ENCODE assay signal across 13 mouse cellular contexts in the genomic region with DNA sequence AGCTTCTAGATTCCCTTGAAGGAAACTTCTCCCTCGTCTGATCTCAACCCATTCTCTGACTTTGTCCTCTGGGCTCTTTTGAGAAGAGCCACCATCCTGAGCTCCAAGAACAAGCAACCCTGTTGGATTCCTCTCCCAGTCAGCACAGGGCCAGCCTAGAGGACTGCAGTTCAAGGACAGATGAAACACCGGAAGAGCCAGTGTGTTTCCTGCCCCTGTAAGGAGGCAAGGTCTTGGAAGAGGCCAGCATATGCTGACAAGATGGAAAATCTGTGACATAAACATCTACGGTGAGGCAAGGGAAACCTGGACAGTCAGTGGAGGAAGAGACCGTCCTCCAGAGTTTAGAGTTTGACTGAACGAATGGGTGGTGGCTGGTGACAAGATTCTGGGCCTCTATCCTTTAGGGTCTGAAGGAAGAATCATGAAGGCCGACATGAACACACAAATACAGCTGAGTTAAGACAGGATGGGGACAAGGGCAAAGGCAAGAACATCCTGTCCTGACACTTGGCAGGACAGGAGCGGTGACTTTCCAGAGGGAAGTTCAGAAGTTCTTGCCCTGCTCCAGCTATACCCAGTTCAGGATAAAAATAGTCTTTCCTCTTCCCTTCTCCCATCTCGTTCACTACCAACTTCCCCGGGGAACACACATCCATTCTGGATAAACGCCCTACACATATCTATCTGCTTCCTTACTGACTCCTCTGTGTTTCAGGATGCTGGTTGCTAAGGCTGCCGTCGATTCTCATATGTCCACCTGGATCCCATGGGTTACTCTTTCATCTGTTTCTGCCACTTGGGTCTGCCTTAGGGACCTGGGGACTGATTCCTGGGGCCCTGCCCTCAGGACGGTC. TPM values are rescaled to one million over a fixed set of nuclear protein-coding genes. Genes with fewer than 3 reads are reported as not detected.
DNase-seq lines count a peak whose midpoint lies in the region; ATAC-seq and TF ChIP-seq lines count a peak whose summit lies in the region.
"Had no signal": no experiment of that assay in that cellular context is flagged by ENCODE, and none has a peak within 500 bp of the region (broad histone marks: within the 10 kb centered on the region; RNA-seq: fewer than 3 reads in every experiment).

No protein-coding gene starts in this region.

- peak; percentile 52; the same call in 1 of the 2 replicates for TF ChIP-seq EP300 in liver, postnatal 0 days (IDR thresholded peaks at IDR 0.05; ENCODE audit: low read depth)

- ATAC-seq in lung, embryonic 14.5 days (ENCODE audit: insufficient read depth): no peak
- ATAC-seq in kidney, embryonic 15.5 days (replicated peaks; ENCODE audit: low FRiP score): no peak
- ATAC-seq in liver, postnatal 0 days: peak; percentile 66
- ATAC-seq: forebrain, postnatal 0 days had no signal

- no peaks in the 10 kb centered on the region for H3K27me3 ChIP-seq in lung, embryonic 14.5 days (ENCODE audit: insufficient read depth, low read length)
- no peaks in the 10 kb centered on the region for H3K27me3 ChIP-seq in kidney, embryonic 15.5 days
- no peaks in the 10 kb centered on the region for H3K27me3 ChIP-seq in liver, postnatal 0 days (ENCODE audit: insufficient read depth, low read length)
- H3K27me3 ChIP-seq: midbrain, embryonic 12.5 days had no signal

- TF ChIP-seq CTCF in lung, embryonic 14.5 days (IDR thresholded peaks at IDR 0.05; ENCODE audit: low read depth): no peak
- no peak for TF ChIP-seq CTCF in lung, adult 2 months (IDR thresholded peaks at IDR 0.05; ENCODE audit: insufficient read depth, low read length)
- no peak for TF ChIP-seq CTCF in liver, postnatal 0 days (IDR thresholded peaks at IDR 0.05; ENCODE audit: low read depth)

- no peaks in the 10 kb centered on the region for H3K9me3 ChIP-seq in lung, embryonic 14.5 days (ENCODE audit: low read depth, low read length)
- H3K9me3 ChIP-seq in kidney, embryonic 15.5 days (replicated peaks): no peaks in the 10 kb centered on the region
- no peaks in the 10 kb centered on the region for H3K9me3 ChIP-seq in liver, postnatal 0 days (ENCODE audit: low read length)
- H3K9me3 ChIP-seq: midbrain, embryonic 12.5 days had no signal

- intact Hi-C loops in heart, postnatal 10 days (cut with DNase I): no loop called here

- H3K4me2 ChIP-seq in lung, embryonic 14.5 days: no peak overlapping the region
- H3K4me2 ChIP-seq in kidney, embryonic 15.5 days: no peak overlapping the region
- no peak overlapping the region for H3K4me2 ChIP-seq in liver, postnatal 0 days (ENCODE audit: low read depth, low read length)
- H3K4me2 ChIP-seq: midbrain, embryonic 12.5 days had no signal

- WGBS in lung, embryonic 14.5 days: 67% methylated on average over 13 of the region's 13 CpGs
- WGBS in lung, adult 2 months: 46% methylated on average over 13 of the region's 13 CpGs
- 74% methylated on average over 13 of the region's 13 CpGs for WGBS in kidney, embryonic 15.5 days
- 73% methylated on average over 13 of the region's 13 CpGs for WGBS in liver, postnatal 0 days (ENCODE audit: insufficient replicate concordance)

- no peak overlapping the region for H3K4me3 ChIP-seq in lung, embryonic 14.5 days (ENCODE audit: low read depth, low read length)
- no peak overlapping the region for H3K4me3 ChIP-seq in lung, adult 2 months (replicated peaks; ENCODE audit: extremely low read depth, low read depth, low read length)
- no peak overlapping the region for H3K4me3 ChIP-seq in kidney, embryonic 15.5 days (replicated peaks)
- no peak overlapping the region for H3K4me3 ChIP-seq in liver, postnatal 0 days (ENCODE audit: low read depth, low read length)
- H3K4me3 ChIP-seq: midbrain, embryonic 12.5 days had no signal

- no peaks in the 10 kb centered on the region for H3K36me3 ChIP-seq in lung, embryonic 14.5 days (ENCODE audit: insufficient read depth)
- no peaks in the 10 kb centered on the region for H3K36me3 ChIP-seq in kidney, embryonic 15.5 days
- no peaks in the 10 kb centered on the region for H3K36me3 ChIP-seq in liver, postnatal 0 days (replicated peaks; ENCODE audit: insufficient read depth, low read length)
- H3K36me3 ChIP-seq: midbrain, embryonic 12.5 days had no signal

- H3K9ac ChIP-seq in lung, embryonic 14.5 days: no peak overlapping the region
- H3K9ac ChIP-seq in kidney, embryonic 15.5 days: no peak overlapping the region
- H3K9ac ChIP-seq in liver, postnatal 0 days (replicated peaks): no peak overlapping the region
- H3K9ac ChIP-seq: forebrain, postnatal 0 days; midbrain, embryonic 12.5 days had no signal

- no peak for TF ChIP-seq POLR2A in lung, adult 2 months (IDR thresholded peaks at IDR 0.05; ENCODE audit: borderline replicate concordance, extremely low read depth, low read depth, low read length)

- H3K27ac ChIP-seq in lung, embryonic 14.5 days (ENCODE audit: low read depth): peak overlapping the region; percentile 26; the same call in 1 of the 2 replicates
- peak overlapping the region; percentile 73 for H3K27ac ChIP-seq in kidney, embryonic 15.5 days
- H3K27ac ChIP-seq in liver, postnatal 0 days (ENCODE audit: low read depth): peak overlapping the region; percentile 51; the same call in 1 of the 2 replicates
- H3K27ac ChIP-seq: midbrain, embryonic 12.5 days had no signal

- H3K4me1 ChIP-seq in lung, embryonic 14.5 days (ENCODE audit: insufficient read depth): no peaks in the 10 kb centered on the region
- 0 out of 2 replicates have a peak, but pooled peaks cover 3% of the 10 kb centered on the region for H3K4me1 ChIP-seq in lung, adult 2 months (ENCODE audit: control insufficient read depth, insufficient read depth, low read length)
- H3K4me1 ChIP-seq in kidney, embryonic 15.5 days: peaks cover 15% of the 10 kb centered on the region
- peaks cover 3% of the 10 kb centered on the region; the same call in 1 of the 2 replicates for H3K4me1 ChIP-seq in liver, postnatal 0 days (ENCODE audit: insufficient read depth)

- DNase-seq in heart, adult 11 months: peak; percentile 90
- no peak for DNase-seq in heart, postnatal 10 days
- DNase-seq in lung, embryonic 14.5 days: peak; percentile 36
- DNase-seq in lung, adult 2 months: no peak
- no peak for DNase-seq in liver, postnatal 0 days
- DNase-seq in embryo, embryonic 9.5 days (ENCODE audit: extremely low spot score): no peak
- no peak for DNase-seq in adipocyte (ENCODE audit: low spot score)
- DNase-seq: forebrain, postnatal 0 days; gastrocnemius, postnatal 36 days; layer of hippocampus, postnatal 36 days had no signal

RNA-seq across cellular contexts. Expression of gene Lck, which starts 1.0 kb away (rescaled TPM):
- total RNA-seq in heart, postnatal 10 days (2021): 1 to 10 TPM; 2.1 to 3.9 TPM
- polyA plus RNA-seq in lung, embryonic 14.5 days (2014; fragmentation: Nextera tagmentation; extraction: Ambion mirVana): 5.7 and 7.8 TPM in 2 replicates
- polyA plus RNA-seq in lung, adult 2 months (2012; rRNA removed): 7.9 and 11.8 TPM in 2 replicates
- 11.3 and 11.4 TPM in 2 replicates for polyA plus RNA-seq in kidney, embryonic 15.5 days (2015; fragmentation: Nextera tagmentation; extraction: Ambion mirVana)
- polyA plus RNA-seq in liver, postnatal 0 days (2015; fragmentation: Nextera tagmentation; extraction: Ambion mirVana): 3.3 and 3.4 TPM in 2 replicates

RNA-seq across cellular contexts. Expression of gene Fam167b, which starts 5.9 kb away (rescaled TPM):
- 1 to 10 TPM; 1.7 to 1.9 TPM for total RNA-seq in heart, postnatal 10 days (2021)
- 2.2 and 2.7 TPM in 2 replicates for polyA plus RNA-seq in lung, embryonic 14.5 days (2014; fragmentation: Nextera tagmentation; extraction: Ambion mirVana)
- 1.9 and 2.7 TPM in 2 replicates for polyA plus RNA-seq in lung, adult 2 months (2012; rRNA removed)
- 27.8 and 29.1 TPM in 2 replicates for polyA plus RNA-seq in kidney, embryonic 15.5 days (2015; fragmentation: Nextera tagmentation; extraction: Ambion mirVana)
- polyA plus RNA-seq in liver, postnatal 0 days (2015; fragmentation: Nextera tagmentation; extraction: Ambion mirVana): 13.1 and 15.0 TPM in 2 replicates
- total RNA-seq: forebrain, postnatal 0 days; gastrocnemius, postnatal 36 days; MEL had no signal
- polyA plus RNA-seq: forebrain, postnatal 0 days had no signal

RNA-seq across cellular contexts. Expression of gene Eif3i, which starts 28.0 kb away (rescaled TPM):
- 100 to 1,000 TPM; 143 to 144 TPM for total RNA-seq in heart, postnatal 10 days (2021)
- 308 and 316 TPM in 2 replicates for polyA plus RNA-seq in lung, embryonic 14.5 days (2014; fragmentation: Nextera tagmentation; extraction: Ambion mirVana)
- polyA plus RNA-seq in lung, adult 2 months (2012; rRNA removed): 148 and 197 TPM in 2 replicates
- polyA plus RNA-seq in kidney, embryonic 15.5 days (2015; fragmentation: Nextera tagmentation; extraction: Ambion mirVana): 287 and 288 TPM in 2 replicates
- 119 and 125 TPM in 2 replicates for polyA plus RNA-seq in liver, postnatal 0 days (2015; fragmentation: Nextera tagmentation; extraction: Ambion mirVana)

RNA-seq across cellular contexts. Expression of gene Tmem234, which starts 28.0 kb away (rescaled TPM):
- 10 to 100 TPM; 61.7 to 63.5 TPM for total RNA-seq in heart, postnatal 10 days (2021)
- 187 and 200 TPM in 2 replicates for polyA plus RNA-seq in lung, embryonic 14.5 days (2014; fragmentation: Nextera tagmentation; extraction: Ambion mirVana)
- polyA plus RNA-seq in lung, adult 2 months (2012; rRNA removed): 136 and 158 TPM in 2 replicates
- 209 and 215 TPM in 2 replicates for polyA plus RNA-seq in kidney, embryonic 15.5 days (2015; fragmentation: Nextera tagmentation; extraction: Ambion mirVana)
- polyA plus RNA-seq in liver, postnatal 0 days (2015; fragmentation: Nextera tagmentation; extraction: Ambion mirVana): 81.7 and 93.9 TPM in 2 replicates

RNA-seq across cellular contexts. Expression of gene Hdac1, which starts 30.0 kb away (rescaled TPM):
- total RNA-seq in heart, postnatal 10 days (2021): 10 to 100 TPM; 35.1 to 38.1 TPM
- polyA plus RNA-seq in lung, embryonic 14.5 days (2014; fragmentation: Nextera tagmentation; extraction: Ambion mirVana): 243 and 246 TPM in 2 replicates
- 35.3 and 64.8 TPM in 2 replicates for polyA plus RNA-seq in lung, adult 2 months (2012; rRNA removed)
- polyA plus RNA-seq in kidney, embryonic 15.5 days (2015; fragmentation: Nextera tagmentation; extraction: Ambion mirVana): 264 and 274 TPM in 2 replicates
- 54.9 and 59.0 TPM in 2 replicates for polyA plus RNA-seq in liver, postnatal 0 days (2015; fragmentation: Nextera tagmentation; extraction: Ambion mirVana)

Comparison
In these comparisons a context has a peak if more than half of its experiments do, and no peak if none do; other contexts are left out.
1. DNase-seq: peak in heart, adult 11 months (single experiment) and lung, embryonic 14.5 days (single experiment); none in heart, postnatal 10 days (0 of 2), lung, adult 2 months (single experiment), liver, postnatal 0 days (single experiment), embryo, embryonic 9.5 days (single experiment) and adipocyte (single experiment).
2. Peak in every context shown above with its lines, with median percentiles within 50 percentile points of each other: H3K27ac ChIP-seq.